Mouse (Mus musculus) lung, postnatal 0 days (tissue): ENCODE results near the gene Iah1.

Source experiments
- CTCF ChIP-seq: IDR thresholded peaks from 2 replicates; pipeline ENCODE4 v1.5.1; 2016; ENCODE audit warnings: antibody characterized with exemption, mild to moderate bottlenecking
- EP300 ChIP-seq: IDR thresholded peaks from 2 replicates; pipeline ENCODE4 v1.6.1; 2016; ENCODE audit warnings: antibody characterized with exemption, mild to moderate bottlenecking, control low read depth

DNA sequence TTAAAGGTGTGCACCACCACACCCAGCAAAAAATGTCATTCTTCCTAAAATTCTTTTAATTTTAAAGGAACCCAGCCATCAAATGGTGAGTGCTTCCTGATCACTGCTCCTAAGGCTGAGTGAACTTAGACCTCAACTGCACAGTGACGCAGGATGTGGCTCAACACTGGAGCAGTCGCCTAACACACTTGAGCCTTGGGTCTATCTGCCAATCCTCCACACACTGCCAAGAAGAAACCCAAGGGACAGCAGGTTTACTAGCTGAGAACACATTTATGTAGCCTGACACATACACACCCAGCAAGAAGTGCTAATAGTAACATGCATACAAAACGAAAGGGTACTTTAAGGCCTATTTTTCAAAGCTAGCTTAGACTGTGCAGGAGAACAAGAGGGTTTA lies 10.1 kb downstream of the Iah1 start:
- TF ChIP-seq EP300: no peak
- TF ChIP-seq CTCF: no peak
